Mouse (Mus musculus) adrenal gland, postnatal 14 days (tissue): Measurements from ENCODE around the gene Mcf2l. TPM values are rescaled to one million over a fixed set of nuclear protein-coding genes. Genes with fewer than 3 reads are reported as not detected.

Experiments used
- DNase-seq: peaks from one replicate; pipeline ENCODE4 v3.0.0; 2021; ENCODE audit warnings: mixed read lengths
- total RNA-seq: library from RNA; stranded (reverse); gene quantifications from 2 replicates; pipeline ENCODE4 v1.2.3, GENCODE M21; 2021

Gene Mcf2l
- total RNA-seq, 1 experiment from 2014 or later, result 59.3 TPM

DNA sequence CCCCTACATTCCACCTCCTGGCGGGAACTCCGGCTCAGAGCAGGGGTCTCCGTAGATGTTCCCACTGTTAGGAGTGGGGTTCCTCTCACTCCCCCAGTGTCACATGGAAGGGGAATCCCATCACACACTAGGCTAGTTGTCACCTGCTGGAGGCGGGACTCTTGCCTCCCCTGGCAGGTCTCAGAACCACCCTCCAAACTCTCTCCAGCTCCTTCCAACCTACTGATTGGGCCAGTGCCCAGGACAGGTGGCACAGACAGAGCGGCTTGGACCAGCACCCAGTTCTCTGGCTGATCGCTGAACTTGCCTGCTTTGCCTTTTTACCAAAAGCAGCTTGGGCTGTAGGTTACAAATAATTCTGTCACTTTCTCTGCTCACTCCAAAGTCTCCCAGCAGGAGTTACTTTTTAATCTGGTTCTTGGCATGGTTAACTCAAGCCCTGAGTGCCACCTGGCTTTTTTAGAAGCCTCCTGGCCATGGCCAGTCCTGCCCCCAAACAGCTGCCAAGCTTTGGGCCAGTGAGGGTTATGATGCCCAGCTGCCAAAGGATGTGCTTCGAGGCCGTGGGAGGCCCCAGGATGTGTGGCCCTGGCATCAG, 687 bp downstream of the Mcf2l start:
- DNase-seq, result no peak

DNA sequence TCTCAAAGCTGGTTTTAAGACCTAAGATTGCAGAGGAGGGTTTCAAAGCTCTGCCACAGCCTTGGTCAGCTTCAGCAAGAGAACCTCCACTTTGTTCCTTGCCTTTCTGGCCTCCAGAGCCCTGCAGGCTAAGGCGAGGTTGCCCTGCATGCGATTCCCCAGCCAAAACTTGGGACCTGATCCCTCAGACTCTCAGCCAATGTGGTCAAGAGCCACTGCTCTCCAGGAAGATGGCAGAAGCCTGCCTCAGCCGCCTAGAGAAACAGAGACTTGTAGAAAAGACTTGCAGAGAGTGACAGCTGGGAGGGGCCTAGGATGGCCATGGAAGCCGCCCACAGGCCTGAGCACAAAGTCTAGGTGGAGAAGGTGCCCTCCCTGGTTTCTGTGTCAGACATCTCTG, 1.4 kb downstream of the Mcf2l start:
- DNase-seq, result no peak

DNA sequence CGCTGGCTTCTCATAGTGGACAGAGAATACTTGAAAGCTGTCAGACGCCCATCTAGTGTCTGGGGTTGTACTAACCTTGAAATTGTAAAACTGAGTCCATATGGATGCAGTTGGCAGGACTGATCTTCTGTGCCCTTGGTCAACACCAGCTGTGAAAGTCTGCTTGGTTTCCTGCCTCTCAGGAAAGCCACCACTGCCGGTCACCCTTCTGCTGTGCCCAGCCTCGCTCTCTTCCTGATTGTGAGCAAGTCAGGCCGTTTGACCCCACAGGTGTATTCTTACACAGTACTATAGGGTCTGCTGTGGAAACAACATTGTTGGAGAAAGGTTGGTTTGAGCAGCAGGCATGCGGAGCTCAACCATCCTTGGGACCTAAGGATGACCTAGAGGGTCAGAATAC, 3.5 kb downstream of the Mcf2l start:
- no peak for DNase-seq

GRCm38 (mm10) chr8:12880163-12880562, 6.6 kb downstream of the Mcf2l start:
- DNase-seq, result no peak

DNA sequence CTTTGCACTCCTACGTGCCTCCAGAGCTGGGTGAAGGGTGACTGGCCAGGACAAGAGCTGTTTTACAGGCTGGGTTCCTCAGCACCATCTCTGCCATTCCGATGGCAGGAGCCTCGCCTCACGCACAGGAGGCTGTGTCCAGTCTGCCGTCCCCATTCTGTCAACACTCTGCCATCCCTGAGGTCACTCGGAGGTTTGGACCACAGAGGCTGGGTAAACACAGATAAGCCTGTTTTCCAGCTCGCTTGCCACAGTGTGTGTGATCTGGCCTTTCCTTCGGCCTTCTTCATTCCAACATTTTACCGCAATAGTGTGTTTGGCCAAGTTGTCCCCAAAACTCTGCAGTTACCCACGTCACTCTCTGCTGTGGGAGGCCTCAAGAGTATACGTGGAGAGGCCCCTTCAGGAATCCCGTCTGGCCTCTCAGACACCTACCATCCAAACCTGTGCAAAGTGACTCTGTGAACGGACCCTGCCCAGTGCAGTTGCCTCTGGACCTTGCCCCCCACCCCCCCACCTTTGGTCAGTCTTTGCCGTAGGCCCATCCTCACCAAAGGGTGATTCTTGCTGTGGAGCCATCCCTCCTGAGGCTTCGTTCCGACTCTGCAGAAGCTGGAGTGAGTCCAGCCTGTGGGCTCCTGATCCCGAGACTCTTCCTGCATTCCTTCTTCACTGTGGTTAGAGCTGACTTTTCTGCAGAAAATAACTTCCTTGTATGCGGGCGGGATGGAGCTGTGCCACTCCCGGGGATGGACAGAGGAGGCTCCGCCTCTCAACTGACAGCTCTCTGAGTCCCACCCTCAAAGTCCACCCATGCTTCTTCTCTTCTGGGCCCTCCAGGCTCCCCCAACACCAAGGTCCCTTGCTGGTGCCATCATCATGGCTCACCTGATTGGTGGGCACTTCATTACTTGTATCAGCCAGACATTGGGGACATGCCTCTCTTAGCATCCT, 9.7 kb downstream of the Mcf2l start:
- DNase-seq, result no peak

DNA sequence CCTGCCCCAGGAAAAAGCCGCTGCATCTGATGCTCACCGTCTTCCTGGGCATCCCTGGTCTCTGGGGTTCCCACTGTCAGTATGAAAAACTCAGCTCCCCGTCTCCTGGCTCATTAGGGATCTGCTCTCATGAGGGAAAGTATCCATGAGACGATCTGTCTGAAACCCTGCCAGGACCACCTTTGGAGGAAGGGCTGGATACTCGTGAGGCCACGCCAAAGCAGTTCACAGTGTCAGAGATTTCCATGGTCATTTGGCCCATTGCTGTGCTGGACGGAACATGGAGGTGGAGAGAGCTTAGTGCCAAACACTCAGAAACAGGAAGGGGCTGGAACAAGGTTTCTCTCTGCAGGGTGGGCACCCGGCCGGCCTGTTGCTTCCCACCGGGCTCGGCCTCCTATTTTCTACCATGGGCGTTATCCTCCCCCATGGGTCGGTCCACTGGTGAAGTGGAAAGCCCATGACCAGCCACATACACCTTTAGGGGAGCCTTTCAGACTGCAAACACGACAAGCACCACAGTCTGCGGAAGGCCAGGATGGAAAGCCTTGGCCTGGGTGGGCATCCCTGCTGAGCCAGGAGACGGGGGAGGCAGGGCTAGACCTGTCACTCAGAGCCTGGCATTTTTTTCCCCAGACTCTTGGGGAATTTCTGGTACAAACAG, 14.3 kb downstream of the Mcf2l start:
- DNase-seq, result no peak

- DNase-seq, result no peak
Measured at GRCm38 (mm10) chr8:12889046-12889598, 15.5 kb downstream of the Mcf2l start.

GRCm38 (mm10) chr8:12892882-12893446, 19.4 kb downstream of the Mcf2l start:
- DNase-seq, result no peak

GRCm38 (mm10) chr8:12893797-12894578, 20.4 kb downstream of the Mcf2l start:
- no peak for DNase-seq

GRCm38 (mm10) chr8:12894783-12895534, 21.4 kb downstream of the Mcf2l start:
- no peak for DNase-seq

DNA sequence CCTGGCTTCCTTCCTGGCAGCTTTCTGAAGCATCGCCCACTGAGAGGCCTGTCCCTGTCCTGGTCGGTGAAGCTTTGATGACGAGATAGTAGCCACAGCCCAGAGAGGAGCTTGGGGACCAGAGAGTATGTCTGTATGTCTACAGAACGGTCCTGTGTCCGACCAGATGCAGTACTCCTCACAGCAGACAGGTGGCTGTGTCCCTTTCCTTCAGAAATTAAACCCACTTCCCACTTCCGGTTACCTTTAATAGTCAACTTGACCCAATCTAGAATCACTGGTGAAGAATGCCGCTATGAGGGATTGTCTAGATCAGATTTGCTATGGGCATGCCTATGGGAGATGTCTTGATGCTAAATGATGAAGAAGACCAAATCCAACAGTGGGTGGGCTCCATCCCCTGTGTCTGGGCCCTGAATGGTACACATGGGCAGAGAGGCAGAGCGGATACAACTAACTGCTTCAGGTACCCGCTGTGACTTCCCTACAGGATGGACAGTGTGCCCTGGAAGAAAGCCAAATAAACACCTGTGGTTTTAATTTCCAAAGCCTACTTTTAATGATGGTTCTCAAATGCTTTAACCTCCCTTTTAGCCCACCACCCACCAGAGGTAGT, 22.0 kb downstream of the Mcf2l start:
- no peak for DNase-seq

- peak; percentile 73 for DNase-seq
Measured at GRCm38 (mm10) chr8:12896494-12897373, 23.1 kb downstream of the Mcf2l start.

GRCm38 (mm10) chr8:12897815-12898214, 24.2 kb downstream of the Mcf2l start:
- peak; percentile 33 for DNase-seq

- no peak for DNase-seq
Measured at GRCm38 (mm10) chr8:12903790-12904415, 30.3 kb downstream of the Mcf2l start.

- DNase-seq, result no peak
Measured at GRCm38 (mm10) chr8:12905122-12905521, 31.5 kb downstream of the Mcf2l start.

GRCm38 (mm10) chr8:12905599-12906321, 32.2 kb downstream of the Mcf2l start:
- peak; percentile 54 for DNase-seq

DNA sequence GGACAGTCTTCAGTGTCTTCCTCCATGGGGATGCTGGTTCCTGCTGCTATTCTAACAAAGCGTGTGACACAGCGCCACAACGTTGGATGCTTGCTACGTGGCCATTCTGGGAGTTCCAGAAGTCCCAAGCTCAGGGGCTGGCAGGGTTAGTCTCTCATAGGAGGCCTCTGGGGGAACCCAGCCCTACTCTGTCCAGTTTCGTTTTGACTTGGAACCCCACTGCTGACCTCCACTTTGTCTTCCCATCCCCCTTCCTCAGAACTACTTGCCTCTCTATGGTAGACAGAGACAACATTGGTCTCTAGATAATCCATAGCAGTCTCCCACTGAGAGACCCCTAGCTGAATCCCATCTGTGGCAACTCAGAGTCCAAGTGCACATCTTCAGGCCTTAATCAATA, 33.0 kb downstream of the Mcf2l start:
- no peak for DNase-seq

- DNase-seq, result no peak
Measured at GRCm38 (mm10) chr8:12907730-12908129, 34.1 kb downstream of the Mcf2l start.
